Mouse (Mus musculus): ENCODE measurements around the gene Spdye4a.

GRCm38 (mm10) chr5:143177541-143178200, 49.0 kb downstream of the Spdye4a start:
- TF ChIP-seq CHD2 (IDR thresholded peaks at IDR 0.05; ENCODE audit: low read depth, low read length) = no peak
- TF ChIP-seq HCFC1 (IDR thresholded peaks at IDR 0.05; ENCODE audit: borderline replicate concordance, insufficient read depth, low read length) = no peak
